Mouse (Mus musculus): ENCODE results near the gene Xk.
"Not testable (repeated sequence)": the region's sequence is repeated elsewhere in the genome, so short reads cannot be mapped to it uniquely, and the experiment has no call there.

The Xk gene

GRCm38 (mm10) chrX:9316457-9316856 lies 43.9 kb downstream of the Xk start:
- in situ Hi-C loops (cut with MboI, MseI) = loop anchor here (5.0 kb wide), 1 partner anchor 216 kb away; no protein-coding TSS in a partner anchor

- in situ Hi-C loops (cut with MboI, MseI) = not testable (repeated sequence)
Observed at GRCm38 (mm10) chrX:9327954-9328353, 55.4 kb downstream of the Xk start.

- in situ Hi-C loops (cut with MboI, MseI) = not testable (repeated sequence)
Observed at GRCm38 (mm10) chrX:9332366-9332962, 59.9 kb downstream of the Xk start.

- in situ Hi-C loops (cut with MboI, MseI) = not testable (repeated sequence)
Observed at GRCm38 (mm10) chrX:9333035-9333434, 60.5 kb downstream of the Xk start.

GRCm38 (mm10) chrX:9334996-9335395 lies 62.4 kb downstream of the Xk start:
- in situ Hi-C loops (cut with MboI, MseI) = not testable (repeated sequence)

GRCm38 (mm10) chrX:9350327-9350726 lies 77.8 kb downstream of the Xk start, which contains the start of gene H2al1k:
Gene H2al1k (plus strand): TSS chrX:9350627.
- in situ Hi-C loops (cut with MboI, MseI) = loop anchor here (5.0 kb wide), 1 partner anchor 68 kb away; the partner anchor contains the start of gene H2al1m
